Mouse (Mus musculus) kidney, postnatal 10 days (tissue): ENCODE measurements at regions not wholly inside any gene's neighbourhood (a gene's known extent, or its start where the extent isn't known, plus 50 kb on each side); places are given as distances from the start of the nearest gene placed in this dataset.

Source experiments
- DNase-seq: peaks from one replicate; pipeline ENCODE4 v3.0.0; 2021; ENCODE audit warnings: mixed read lengths

DNA sequence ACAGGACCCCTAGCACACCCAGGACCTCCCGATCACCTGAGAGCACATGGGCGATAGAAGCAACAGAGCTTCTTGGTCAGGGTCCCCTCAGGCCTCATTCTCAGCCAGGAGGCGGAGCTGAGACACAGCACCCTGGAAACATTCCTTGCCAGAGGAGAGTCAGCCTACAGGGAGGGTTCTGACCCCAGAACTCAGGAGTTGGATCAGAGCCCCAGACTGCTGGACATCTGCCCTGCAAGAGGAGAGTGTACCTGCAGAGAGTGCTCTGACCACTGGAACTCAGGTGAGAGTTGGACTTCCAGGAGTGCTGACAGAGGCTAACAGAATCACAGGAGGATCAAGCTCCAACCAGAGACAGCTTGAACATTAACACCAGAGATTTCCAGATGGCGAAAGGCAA, 76.1 kb downstream of the Gpr85 start:
- peak; percentile 28 for DNase-seq

DNA sequence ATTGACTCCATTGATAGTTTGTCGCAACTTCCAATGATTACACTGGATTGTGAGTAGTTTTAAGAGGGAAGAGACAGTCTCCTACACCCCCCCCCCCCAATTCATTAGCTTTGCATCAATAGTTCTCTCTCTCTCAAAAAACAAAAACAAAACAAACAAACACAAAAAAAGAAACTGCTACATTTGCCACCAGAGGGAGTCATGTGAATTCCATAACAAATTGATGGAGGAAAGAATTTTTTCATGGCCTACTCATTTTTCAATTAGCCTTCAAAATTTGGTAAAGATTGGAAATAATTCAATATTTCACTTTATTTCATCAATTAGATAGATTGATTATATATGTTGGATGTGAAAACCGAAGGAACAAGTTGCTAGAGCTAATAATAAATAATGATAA, 80.3 kb downstream of the Gpr85 start:
- DNase-seq = no peak

DNA sequence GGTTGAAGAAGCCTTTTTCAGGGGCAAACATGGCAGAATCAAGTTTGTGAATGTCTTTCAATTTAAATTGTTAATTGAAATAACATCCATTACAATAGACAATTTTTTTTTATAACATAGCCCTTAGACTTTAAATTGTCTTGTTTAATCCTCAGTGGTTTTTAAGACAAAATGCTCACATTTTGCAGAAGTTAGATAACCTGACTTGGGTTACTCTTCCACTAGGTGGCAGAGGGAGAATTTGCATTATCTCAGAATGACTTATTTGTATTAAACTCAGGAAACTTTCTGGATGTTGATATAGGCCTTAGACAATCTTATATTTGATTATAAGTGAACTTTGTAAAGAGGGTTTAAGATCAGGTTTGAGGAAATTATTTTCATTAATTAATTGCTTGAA, 80.8 kb downstream of the Gpr85 start:
- no peak for DNase-seq

DNA sequence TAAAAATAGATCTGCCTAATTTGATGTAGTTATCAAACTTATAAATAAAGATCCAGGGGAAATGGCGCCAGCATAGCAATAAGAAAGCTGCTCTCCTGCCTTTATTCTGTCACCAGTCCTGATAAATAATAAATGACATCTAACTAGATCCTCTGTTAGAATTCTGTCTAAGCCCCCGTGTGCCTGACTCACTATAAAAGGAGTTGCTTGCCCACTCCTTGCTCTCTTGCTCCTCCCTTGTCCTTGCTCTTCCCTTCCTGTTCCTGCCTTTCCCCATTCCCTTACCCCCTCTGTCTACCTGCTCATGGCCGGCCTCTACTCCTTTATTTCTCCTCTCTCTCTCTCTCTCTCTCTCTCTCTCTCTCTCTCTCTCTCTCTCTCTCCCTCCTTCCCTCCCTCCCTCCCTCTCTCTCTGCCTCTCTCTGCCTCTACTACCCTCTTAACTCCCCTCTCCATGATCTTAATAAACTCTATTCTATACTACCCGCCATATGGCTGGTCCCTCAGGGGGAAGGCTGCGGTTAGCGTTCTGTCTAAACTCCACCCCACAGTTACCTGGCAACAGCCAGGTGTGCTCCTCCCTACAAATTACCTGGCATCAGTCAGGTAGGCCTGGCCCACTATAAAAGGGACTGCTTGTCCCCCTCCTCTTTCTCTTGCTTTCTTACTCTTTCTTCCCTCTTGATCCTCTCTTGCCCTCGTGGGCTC, 71.3 kb upstream of the Bmt2 start:
- DNase-seq = no peak

DNA sequence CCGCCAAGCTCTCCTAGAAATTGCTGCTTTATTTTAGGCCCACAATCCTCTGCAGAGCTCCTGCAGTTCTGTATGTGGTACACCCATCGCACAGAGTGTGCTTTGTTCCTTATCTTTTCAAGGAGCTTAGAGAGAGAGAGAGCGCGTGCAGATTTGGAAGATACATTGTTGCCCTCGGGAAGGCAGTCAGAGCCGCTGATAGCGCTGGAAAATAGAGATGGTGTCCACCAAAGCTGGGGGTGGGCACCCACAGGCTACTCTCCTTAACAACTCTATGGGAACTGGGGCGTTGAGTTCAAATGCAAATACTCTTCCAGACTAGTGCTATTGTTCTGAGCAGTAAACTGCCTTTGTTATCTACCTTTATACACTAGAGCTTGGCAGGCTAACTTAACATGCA, 70.2 kb upstream of the Bmt2 start:
- DNase-seq = no peak

DNA sequence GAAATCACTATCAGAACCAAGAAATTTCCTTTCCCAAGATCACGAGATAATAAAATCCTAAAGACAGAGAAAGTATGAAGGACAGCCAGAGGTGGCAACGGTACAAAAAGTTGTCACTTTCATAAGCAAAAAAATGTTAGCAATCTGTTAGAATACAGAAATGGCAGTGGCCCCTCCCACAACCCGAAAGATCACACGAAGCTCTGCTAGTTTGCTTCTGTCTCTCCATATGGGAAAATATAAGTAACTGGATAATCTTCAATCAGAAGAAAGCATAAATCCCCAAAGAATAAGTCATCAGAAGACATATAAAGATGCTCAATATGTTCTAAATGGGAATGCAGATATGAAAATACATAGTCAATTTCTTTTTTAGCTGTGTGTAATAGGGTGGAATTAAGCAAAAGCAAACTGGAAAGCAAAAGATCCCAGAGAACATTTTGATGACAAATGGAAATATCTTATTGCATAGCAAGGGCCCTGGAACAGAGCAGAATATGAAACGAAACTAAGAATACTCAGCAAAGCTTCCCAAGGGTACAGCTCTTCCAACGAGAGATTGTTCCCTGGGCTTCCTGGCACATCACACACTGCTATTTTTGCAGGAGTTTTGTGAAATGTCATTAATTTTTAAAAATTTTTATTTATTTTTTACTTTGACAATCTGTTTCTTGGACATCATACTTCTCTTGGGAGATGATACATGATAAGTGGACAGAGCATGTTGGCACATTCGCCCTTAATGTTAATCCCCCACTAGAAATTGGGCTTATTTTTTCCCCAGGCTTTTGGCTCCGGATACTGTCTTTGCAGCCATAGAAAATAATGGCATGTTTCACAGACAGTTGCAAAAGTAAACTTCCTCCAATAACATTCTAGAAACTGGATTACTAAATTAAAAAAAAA, 69.1 kb upstream of the Bmt2 start:
- DNase-seq = no peak
